Mouse (Mus musculus): ENCODE measurements around the gene Rad54l. TPM values are rescaled to one million over a fixed set of nuclear protein-coding genes. Genes with fewer than 3 reads are reported as not detected.

Rad54l gene
- total RNA-seq, 2 experiments from 2014 or later = 10.4 to 10.6 TPM

DNA sequence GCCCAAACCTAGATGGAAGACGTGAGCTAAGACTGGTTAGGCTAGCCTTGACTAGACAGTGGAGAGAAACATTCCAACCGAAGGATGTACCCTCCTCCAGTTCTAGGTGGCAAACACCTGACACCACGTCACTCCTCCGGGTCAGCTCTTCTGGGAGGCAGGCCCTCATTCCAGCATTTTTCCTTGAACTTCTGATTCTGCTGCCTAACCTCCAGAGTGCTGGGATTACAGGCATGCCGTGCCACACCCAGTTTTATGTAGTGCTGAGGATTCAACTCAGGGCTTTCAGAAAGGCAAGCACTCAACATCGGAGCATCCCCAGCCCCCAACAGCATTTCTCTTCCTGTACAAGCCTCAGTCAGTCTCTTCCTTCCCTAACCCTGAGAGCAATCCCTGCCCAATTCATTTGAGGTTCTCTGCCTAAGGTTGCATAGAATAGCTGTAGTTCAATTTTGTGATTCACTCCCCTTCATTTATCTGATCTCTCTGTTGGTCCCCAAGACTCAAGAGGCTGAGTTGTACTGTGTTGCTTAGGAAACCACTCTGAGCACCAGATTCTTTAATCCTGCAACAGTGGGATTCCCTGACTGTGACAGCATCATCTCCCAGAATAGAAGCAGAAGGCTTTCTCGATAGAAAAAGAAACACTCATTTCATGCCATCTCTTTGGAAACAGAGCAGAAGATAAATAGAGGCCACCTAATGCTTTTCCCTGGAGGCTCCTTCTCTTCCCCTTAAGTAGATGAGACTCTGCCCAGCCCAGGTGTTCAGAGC, 17.5 kb upstream of the Rad54l start:
- DNase-seq = no peak

GRCm38 (mm10) chr4:116137421-116137996, 14.0 kb upstream of the Rad54l start:
- no peak for DNase-seq

DNA sequence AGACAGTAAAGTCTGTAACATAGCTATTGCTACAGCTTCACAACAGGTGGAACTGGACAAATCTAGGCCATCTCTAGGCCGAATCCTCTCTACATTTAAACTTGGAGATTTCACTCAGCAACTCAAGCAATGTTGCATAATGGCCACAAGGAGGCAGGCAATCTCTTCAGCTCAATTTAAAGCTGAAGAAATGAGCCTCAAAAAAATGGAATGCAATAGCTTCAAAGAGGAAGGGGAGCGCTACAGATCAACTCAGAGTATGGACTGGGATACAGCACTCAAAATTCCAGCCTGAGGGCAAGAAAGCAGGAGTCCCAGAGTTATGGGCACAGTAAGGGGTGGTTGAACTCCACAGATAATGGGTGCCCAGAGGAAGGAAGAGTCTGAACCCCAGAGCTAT, 11.5 kb upstream of the Rad54l start:
- no peak for DNase-seq

DNA sequence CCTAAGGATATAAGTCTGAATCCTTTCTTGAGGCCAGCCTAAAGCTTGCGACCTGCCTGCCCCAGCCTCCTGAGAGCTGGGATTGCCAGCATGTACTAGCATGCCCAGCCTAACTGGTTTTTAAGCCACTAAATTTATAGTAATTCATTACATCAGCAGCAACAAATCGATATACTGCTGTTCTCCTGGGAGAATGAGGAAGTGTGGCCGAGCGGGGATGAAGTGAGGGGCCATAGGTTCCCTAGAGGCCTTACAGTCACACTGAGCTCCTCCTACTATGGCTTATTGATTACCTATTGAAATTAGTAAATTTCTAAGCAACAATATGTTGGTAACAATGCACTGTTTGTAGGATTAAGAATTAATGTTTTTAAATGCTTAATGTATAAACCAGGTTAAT, 9.6 kb upstream of the Rad54l start:
- no peak for DNase-seq

DNA sequence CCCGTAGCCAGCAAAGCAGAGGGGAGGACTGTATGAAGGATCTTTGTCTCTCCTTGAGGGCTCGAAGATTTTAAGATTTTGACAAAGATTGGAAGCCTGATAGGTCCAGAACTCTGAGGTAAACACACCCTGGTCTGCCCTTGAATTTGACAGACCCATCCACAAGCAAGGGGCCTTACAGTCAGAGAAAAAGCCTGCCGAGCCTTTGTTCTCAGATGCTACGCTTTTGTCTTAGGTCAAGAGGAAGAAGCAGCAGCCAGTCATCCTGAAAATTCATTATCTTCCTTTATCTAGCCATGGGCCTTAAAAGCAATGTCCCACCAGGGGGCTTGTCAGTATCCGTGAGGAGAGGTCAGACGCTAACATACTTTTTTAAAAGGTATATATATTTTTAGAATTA, 4.5 kb upstream of the Rad54l start:
- DNase-seq = no peak

DNA sequence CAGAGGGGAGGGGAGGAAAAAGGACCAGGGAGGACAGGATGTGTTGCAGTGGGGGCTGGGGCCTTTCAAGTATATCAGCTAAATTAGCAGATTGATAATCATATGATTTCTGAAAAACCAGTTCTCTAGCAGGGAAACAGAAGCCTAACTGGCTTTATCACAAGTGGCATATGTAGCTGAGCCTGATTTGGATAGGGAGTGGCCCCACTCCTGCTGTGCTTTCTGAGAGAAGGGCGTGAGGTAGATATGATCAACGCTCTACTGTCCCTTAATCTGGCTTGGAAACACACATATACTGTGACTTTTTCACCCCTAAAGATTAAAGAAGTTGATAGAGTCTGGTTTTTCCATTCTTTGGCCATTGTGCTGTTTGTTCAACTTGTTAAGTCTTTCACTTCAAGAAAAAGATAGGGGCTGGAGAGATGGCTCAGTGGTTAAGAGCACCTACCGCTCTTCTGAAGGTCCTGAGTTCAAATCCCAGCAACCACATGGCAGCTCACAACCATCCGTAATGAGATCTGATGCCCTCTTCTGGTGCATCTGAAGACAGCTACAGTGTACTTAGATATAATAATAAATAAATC, 2.4 kb upstream of the Rad54l start:
- no peak for DNase-seq

GRCm38 (mm10) chr4:116122762-116123161, 728 bp downstream of the Rad54l start:
- DNase-seq = no peak

DNA sequence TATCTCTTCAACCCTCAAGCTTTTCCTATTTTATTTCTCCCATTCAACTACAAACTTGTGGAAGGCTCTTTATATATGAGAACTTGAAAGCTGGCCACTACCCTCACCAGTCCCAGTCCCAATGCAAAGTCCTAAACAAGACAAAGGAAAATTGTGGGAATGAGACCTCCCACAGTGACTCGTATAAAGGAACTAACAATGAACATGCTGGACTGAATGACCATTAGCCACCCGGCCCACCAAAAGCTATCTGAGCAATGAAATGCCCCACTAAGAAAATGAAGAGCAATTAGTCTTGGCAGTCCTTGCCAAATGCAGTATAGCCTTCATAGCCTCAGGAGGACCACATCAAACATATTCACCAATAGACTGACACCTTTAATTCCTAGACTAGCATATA, 12.0 kb downstream of the Rad54l start:
- no peak for DNase-seq

DNA sequence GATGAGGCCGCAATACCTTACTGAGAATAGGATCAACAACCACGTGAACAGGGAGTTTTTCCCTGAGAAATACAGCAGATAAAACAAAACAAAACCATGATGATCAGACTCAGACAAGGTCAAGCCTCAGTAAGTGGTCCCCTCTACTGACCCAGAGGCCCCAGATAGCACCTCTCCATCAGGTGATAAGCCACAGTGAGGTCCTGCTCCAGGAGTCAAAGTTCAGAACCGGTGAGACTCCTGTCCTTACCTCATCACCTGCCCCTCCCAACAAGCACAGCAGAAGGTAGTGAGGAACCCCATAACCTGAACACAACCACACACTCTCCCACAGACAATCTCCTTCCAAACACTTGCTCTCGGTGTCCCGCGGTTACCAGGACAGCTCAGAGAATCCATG, 12.8 kb downstream of the Rad54l start:
- DNase-seq = no peak

GRCm38 (mm10) chr4:116105278-116105677, 18.2 kb downstream of the Rad54l start:
- DNase-seq = no peak

GRCm38 (mm10) chr4:116100959-116101358, 22.5 kb downstream of the Rad54l start:
- no peak for DNase-seq

DNA sequence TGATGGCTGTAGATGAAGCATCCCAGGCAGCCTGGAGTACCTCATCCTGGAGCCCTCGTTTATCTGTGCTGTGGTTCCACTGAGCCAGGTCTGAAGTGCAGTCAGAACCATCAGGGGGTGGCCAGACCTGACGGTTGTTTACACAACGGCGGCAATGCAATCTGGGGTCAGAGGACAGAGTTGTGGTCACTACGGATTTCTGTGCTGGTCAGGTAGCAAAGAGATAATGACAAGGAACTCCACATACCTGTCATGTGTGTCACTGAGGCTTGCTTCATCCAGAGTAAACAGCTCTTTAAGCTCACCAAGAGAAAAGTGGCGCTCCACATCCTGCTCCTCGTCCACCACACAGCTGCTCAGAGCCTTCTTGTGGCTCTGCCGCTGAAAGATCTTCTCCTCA, 26.3 kb downstream of the Rad54l start:
- DNase-seq = no peak

- DNase-seq = no peak
These were observed 27.2 kb downstream of the Rad54l start for GRCm38 (mm10) chr4:116096291-116096690.

GRCm38 (mm10) chr4:116088510-116089249, 34.8 kb downstream of the Rad54l start:
- no peak for DNase-seq

- DNase-seq = peak; percentile 33
These were observed 46.0 kb downstream of the Rad54l start for GRCm38 (mm10) chr4:116077240-116078095.

- DNase-seq = peak; percentile 58
These were observed 46.9 kb downstream of the Rad54l start for GRCm38 (mm10) chr4:116076369-116077231.

DNA sequence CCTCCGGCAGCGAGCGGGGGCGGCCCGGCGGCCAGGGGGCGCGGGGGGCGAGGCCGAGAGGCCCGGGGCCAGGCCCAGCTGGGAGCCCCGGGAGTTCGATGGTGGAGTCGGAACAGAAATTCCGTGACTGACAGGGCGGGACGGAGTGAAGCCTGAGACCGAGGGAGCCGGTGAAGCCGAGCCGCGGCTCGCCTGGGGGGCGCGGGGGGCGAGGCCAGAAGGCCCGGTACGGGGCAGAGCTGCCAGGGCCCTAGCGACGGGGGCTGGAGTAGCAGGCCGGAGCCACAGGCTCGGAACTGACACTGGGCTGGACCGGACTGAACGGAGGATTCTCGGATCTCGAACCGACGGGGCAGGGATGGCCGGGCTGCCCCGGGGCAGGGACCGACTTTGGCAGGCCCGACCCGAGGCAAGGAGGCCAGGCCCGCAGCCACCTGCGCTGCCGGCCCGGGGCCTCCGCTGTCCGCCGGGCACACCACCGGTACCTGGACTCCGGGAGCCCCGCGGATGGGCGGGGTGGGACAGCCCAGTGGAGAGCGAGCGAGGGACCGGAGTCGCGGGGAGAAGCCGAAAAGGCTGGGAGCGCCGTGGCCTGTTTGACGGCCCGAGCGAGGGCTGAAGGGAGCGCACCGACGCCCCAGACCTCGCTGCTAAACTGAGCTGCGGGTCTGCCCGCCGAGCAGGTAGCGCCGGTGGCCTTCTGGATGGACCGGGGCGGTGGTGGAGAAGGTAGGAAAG, 47.7 kb downstream of the Rad54l start:
- peak; percentile 84 for DNase-seq

- DNase-seq = peak; percentile 96
These were observed 48.4 kb downstream of the Rad54l start, which contains the start of the genes Uqcrh and Lrrc41 for GRCm38 (mm10) chr4:116074861-116075620. TSS of gene Uqcrh (minus strand) at chr4:116075071. TSS of gene Lrrc41 (plus strand) at chr4:116075269.

GRCm38 (mm10) chr4:116074145-116074675, 49.3 kb downstream of the Rad54l start:
- no peak for DNase-seq

Data from heart, postnatal 4 days (tissue).